Mouse (Mus musculus): ENCODE data around the gene Ccdc6. TPM values are rescaled to one million over a fixed set of nuclear protein-coding genes. Genes with fewer than 3 reads are reported as not detected.

The Ccdc6 gene
- total RNA-seq, 2 experiments from 2014 or later = 94.2 to 115 TPM

GRCm38 (mm10) chr10:70224571-70224970, 127.7 kb downstream of the Ccdc6 start:
- Histone ChIP-seq H3K27ac (peak overlapping the region; percentile 72), H3K4me3 (no peak overlapping the region)
- TF ChIP-seq CTCF (IDR thresholded peaks at IDR 0.05) = no peak
- DNase-seq = no peak
- intact Hi-C loops (cut with DNase I) = loop anchor here (2.0 kb wide), 1 partner anchor 18 kb away; no protein-coding TSS in a partner anchor

- Histone ChIP-seq H3K27ac (peak overlapping the region; percentile 72), H3K4me3 (no peak overlapping the region)
- intact Hi-C loops (cut with DNase I) = loop anchor here (2.0 kb wide), 2 partner anchors 19 kb away; partner anchors contain the start of gene Slc16a9
- DNase-seq = no peak
- TF ChIP-seq CTCF (IDR thresholded peaks at IDR 0.05) = no peak
Observed at GRCm38 (mm10) chr10:70225760-70226159, 128.8 kb downstream of the Ccdc6 start.

- Histone ChIP-seq H3K27ac (peak overlapping the region; percentile 16; the same call in 1 of the 2 replicates), H3K4me3 (no peak overlapping the region)
- DNase-seq = no peak
- intact Hi-C loops (cut with DNase I) = loop anchor here (2.0 kb wide), 1 partner anchor 18 kb away; the partner anchor contains the start of gene Slc16a9
- no peak for TF ChIP-seq CTCF (IDR thresholded peaks at IDR 0.05)
Observed at GRCm38 (mm10) chr10:70226608-70227007, 129.7 kb downstream of the Ccdc6 start.

GRCm38 (mm10) chr10:70230352-70230751, 133.4 kb downstream of the Ccdc6 start:
- peak; percentile 86 for DNase-seq
- TF ChIP-seq CTCF (IDR thresholded peaks at IDR 0.05) = no peak
- intact Hi-C loops (cut with DNase I) = no loop called here
- H3K4me3 ChIP-seq = peak overlapping the region; percentile 39
- H3K27ac ChIP-seq = peak overlapping the region; percentile 81

- no peak for DNase-seq
- TF ChIP-seq CTCF (IDR thresholded peaks at IDR 0.05) = no peak
- H3K4me3 ChIP-seq = no peak overlapping the region
- intact Hi-C loops (cut with DNase I) = no loop called here
- H3K27ac ChIP-seq = no peak overlapping the region
Observed at GRCm38 (mm10) chr10:70237936-70238335, 141.0 kb downstream of the Ccdc6 start.

Other genes starting within 250 kb of the Ccdc6 start
- gene Mrln, start 107.5 kb downstream of the Ccdc6 start, total RNA-seq (2021) = 100 to 1,000 TPM; 201 to 276 TPM
- 1 to 10 TPM; 5.0 to 9.6 TPM for gene Slc16a9, start 148.0 kb downstream of the Ccdc6 start, total RNA-seq (2021)